Mouse (Mus musculus): ENCODE data around the gene 1500009C09Rik. TPM values are rescaled to one million over a fixed set of nuclear protein-coding genes. Genes with fewer than 3 reads are reported as not detected.

The 1500009C09Rik gene
- polyA plus RNA-seq, 1 experiment from 2014 or later = not detected

DNA sequence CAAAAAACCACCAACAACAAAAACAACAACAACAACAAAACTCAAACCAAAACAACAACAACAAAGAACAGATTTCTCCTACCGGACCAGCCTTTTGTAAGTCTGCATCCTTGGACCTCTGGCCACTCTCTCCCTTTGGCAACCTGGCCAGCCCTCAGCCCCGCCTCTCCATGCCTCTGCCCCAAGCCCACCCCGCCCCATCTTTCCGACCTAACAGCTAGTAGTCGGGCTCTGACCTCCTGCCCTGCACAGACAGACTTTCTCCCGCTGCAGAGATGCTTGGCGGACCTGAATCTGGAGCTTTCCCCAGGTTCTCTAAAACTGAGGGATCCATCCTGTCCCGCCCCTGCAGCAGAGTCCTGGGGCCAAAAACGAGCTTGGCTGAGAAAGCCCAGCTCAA is 34.2 kb upstream of the 1500009C09Rik start:
- H3K9ac ChIP-seq (ENCODE audit: low read depth, low read length) = no peak overlapping the region
- no peak overlapping the region for H3K4me2 ChIP-seq (ENCODE audit: low read length)
- WGBS = 51% methylated on average over 9 of the region's 9 CpGs
- no peak for TF ChIP-seq CTCF (IDR thresholded peaks at IDR 0.05; ENCODE audit: low read depth)
- DNase-seq (ENCODE audit: low spot score) (no peak), ATAC-seq (replicated peaks; ENCODE audit: low FRiP score, low read depth) (no peak)
- H3K4me3 ChIP-seq (replicated peaks; ENCODE audit: low read depth, low read length) = no peak overlapping the region
- H3K9me3 ChIP-seq (replicated peaks; ENCODE audit: low read length) = no peaks in the 10 kb centered on the region
- no peaks in the 10 kb centered on the region for H3K36me3 ChIP-seq (ENCODE audit: insufficient read depth, low read length)
- H3K4me1 ChIP-seq (replicated peaks; ENCODE audit: insufficient read depth, low read length) = no peaks in the 10 kb centered on the region
- H3K27ac ChIP-seq = no peak overlapping the region
- H3K27me3 ChIP-seq (ENCODE audit: insufficient read depth, low read length) = peaks cover 26% of the 10 kb centered on the region

DNA sequence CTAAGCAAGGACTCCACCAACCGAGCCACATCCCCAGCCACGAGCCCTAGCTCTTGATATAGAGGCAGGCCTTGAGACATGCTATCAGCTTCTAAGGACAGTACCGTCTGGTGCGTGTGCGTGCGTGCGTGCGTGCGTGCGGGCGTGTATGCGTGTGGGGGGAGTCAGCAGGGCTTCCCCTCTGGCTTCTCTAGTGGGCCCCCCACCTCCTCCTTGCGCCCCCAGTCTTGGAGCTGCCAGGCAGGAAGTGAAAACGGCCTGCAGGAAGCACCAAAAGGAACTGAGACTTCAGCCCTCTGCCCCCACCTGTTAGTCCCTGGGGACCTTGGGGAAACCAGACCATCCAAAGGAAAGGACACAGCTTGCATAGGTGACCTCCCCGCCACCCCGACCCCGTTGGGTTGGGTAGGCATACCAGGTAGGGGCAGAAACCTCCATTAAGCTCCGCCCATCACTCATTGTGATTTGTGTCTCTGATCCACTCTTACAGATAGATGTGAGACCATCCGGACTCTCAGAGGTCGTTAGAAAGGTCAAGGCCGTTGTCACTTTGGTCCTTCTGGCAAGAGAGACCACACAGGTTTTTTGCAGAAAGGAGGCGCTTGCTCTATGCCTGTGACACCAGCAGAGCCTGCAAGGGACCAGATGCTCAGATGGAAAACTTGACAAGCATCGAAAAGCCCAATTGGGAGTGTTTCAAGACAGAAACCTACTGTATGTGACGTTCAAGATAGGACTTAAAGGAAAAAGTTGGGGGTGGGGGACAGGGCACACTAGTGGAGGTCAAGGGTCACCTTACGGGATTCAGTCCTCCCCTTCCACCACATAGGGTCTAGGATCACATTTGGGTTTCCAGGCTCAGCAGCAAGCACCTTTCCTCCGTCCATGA is 33.2 kb upstream of the 1500009C09Rik start:
- Histone ChIP-seq H3K27ac (no peak overlapping the region), H3K4me3 (replicated peaks; ENCODE audit: low read depth, low read length) (no peak overlapping the region), H3K4me1 (replicated peaks; ENCODE audit: insufficient read depth, low read length) (peaks cover 1% of the 10 kb centered on the region; the same call in 1 of the 2 replicates), H3K4me2 (ENCODE audit: low read length) (no peak overlapping the region), H3K27me3 (ENCODE audit: insufficient read depth, low read length) (peaks cover 25% of the 10 kb centered on the region; the same call in 1 of the 2 replicates), H3K9me3 (replicated peaks; ENCODE audit: low read length) (no peaks in the 10 kb centered on the region), H3K36me3 (ENCODE audit: insufficient read depth, low read length) (no peaks in the 10 kb centered on the region), H3K9ac (ENCODE audit: low read depth, low read length) (no peak overlapping the region)
- DNase-seq (ENCODE audit: low spot score) (no peak), ATAC-seq (replicated peaks; ENCODE audit: low FRiP score, low read depth) (no peak)
- WGBS = 68% methylated on average over 26 of the region's 26 CpGs
- no peak for TF ChIP-seq CTCF (IDR thresholded peaks at IDR 0.05; ENCODE audit: low read depth)

DNA sequence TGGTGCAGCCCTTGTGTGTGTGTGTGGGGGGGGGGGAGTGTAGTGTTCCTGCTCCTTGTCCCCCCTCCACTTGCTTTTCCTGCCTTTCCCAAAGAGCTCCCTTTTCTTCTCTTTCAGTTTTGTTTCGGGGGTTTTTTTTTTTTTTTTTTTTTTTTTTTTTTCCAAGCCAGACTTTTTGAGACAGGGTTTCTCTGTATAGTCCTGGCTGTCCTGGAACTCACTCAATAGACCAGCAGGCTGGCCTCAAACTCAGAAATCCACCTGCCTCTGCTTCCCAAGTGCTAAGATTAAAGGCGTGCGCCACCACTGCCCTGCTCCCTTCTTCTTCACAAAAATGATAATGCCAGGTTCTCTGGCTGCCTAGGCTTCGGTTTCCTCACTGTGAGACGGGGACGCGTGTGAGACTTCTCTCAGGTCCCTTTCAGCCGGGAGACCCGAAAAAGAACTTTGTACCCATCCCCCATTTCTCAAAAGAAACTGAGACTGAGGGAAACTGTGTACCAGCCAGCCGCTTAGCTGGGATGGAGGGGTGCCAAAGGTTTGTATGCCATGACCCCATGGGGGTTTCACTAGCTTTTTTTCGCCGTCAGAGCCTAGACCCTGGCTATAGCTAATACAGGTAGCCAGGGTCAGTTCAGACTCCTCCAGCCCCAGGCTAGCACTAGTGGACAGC is 32.1 kb upstream of the 1500009C09Rik start:
- no peak for ATAC-seq (replicated peaks; ENCODE audit: low FRiP score, low read depth)
- Histone ChIP-seq H3K4me3 (replicated peaks; ENCODE audit: low read depth, low read length) (no peak overlapping the region), H3K36me3 (ENCODE audit: insufficient read depth, low read length) (no peaks in the 10 kb centered on the region), H3K9ac (ENCODE audit: low read depth, low read length) (no peak overlapping the region), H3K9me3 (replicated peaks; ENCODE audit: low read length) (no peaks in the 10 kb centered on the region), H3K27me3 (ENCODE audit: insufficient read depth, low read length) (peaks cover 24% of the 10 kb centered on the region; the same call in 1 of the 2 replicates), H3K4me1 (replicated peaks; ENCODE audit: insufficient read depth, low read length) (peaks cover 6% of the 10 kb centered on the region), H3K27ac (no peak overlapping the region), H3K4me2 (ENCODE audit: low read length) (no peak overlapping the region)
- DNase-seq (ENCODE audit: low spot score) = no peak
- no peak for TF ChIP-seq CTCF (IDR thresholded peaks at IDR 0.05; ENCODE audit: low read depth)
- WGBS = 74% methylated on average over 12 of the region's 12 CpGs

DNA sequence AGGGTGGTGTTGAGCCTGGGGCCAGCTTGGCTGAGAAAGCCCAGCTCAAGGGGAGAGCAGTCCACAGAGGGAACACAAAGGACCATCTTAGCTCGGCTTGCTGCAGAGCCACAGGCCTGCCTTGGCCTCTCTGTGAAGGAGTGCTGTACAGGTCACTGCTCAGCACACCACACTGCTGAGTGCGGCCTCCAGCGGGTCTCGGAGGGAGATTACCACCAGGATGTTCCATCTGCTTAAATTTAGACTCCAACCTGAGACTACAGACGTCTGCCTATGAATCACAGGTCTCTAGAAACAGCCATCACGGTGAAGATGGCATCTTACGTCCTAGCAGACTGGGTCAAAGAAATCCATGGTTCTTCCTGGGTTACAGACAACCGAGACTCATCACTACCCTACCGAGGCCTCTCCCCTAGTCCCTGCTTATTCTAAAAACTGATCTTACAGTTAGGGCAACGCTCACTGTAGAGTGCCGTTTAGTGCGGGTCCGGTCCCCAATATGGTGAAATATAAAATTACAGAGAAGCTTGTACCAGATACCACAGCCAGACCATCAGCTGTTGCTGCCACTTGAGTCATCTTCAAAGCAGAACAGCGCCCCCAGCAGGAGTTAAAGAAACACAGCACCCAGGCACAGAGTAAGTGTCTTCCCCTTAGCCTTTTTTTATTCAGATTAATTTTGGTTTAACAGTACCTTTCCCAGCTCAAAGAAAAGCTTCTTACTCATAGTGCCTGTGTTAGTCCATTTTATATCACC is 30.9 kb upstream of the 1500009C09Rik start:
- H3K9ac ChIP-seq (ENCODE audit: low read depth, low read length) = no peak overlapping the region
- H3K9me3 ChIP-seq (replicated peaks; ENCODE audit: low read length) = no peaks in the 10 kb centered on the region
- H3K27me3 ChIP-seq (ENCODE audit: insufficient read depth, low read length) = peaks cover 14% of the 10 kb centered on the region; the same call in 1 of the 2 replicates
- no peaks in the 10 kb centered on the region for H3K36me3 ChIP-seq (ENCODE audit: insufficient read depth, low read length)
- peaks cover 6% of the 10 kb centered on the region for H3K4me1 ChIP-seq (replicated peaks; ENCODE audit: insufficient read depth, low read length)
- H3K27ac ChIP-seq = no peak overlapping the region
- ATAC-seq (replicated peaks; ENCODE audit: low FRiP score, low read depth) (no peak), DNase-seq (ENCODE audit: low spot score) (no peak)
- H3K4me2 ChIP-seq (ENCODE audit: low read length) = no peak overlapping the region
- H3K4me3 ChIP-seq (replicated peaks; ENCODE audit: low read depth, low read length) = no peak overlapping the region
- WGBS = 60% methylated on average over 14 of the region's 14 CpGs
- TF ChIP-seq CTCF (IDR thresholded peaks at IDR 0.05; ENCODE audit: low read depth) = peak; percentile 26; the same call in 1 of the 2 replicates

DNA sequence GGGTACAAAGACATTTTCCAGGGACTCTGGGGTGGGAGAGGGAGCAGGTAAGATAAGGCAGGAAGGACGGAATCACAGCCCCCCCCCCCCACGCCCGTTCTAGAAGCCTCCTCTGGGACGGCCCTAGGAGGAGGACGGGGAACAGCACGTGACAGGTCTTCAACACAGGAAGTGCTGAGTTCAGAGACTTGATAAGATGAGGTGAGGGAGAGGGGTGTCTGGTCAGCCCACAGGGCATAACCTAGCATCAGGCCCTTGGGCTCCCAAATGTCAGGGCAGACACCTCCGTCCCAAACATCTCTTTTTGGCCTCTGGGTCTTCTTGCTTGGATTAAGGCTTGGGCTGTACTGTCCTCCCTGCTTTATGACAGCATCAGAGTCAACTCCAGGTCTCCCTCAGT is 28.9 kb upstream of the 1500009C09Rik start:
- H3K4me1 ChIP-seq (replicated peaks; ENCODE audit: insufficient read depth, low read length) = peaks cover 6% of the 10 kb centered on the region
- no peak for ATAC-seq (replicated peaks; ENCODE audit: low FRiP score, low read depth)
- peaks cover 14% of the 10 kb centered on the region; the same call in 1 of the 2 replicates for H3K27me3 ChIP-seq (ENCODE audit: insufficient read depth, low read length)
- TF ChIP-seq CTCF (IDR thresholded peaks at IDR 0.05; ENCODE audit: low read depth) = no peak
- H3K4me3 ChIP-seq (replicated peaks; ENCODE audit: low read depth, low read length) = no peak overlapping the region
- H3K9me3 ChIP-seq (replicated peaks; ENCODE audit: low read length) = no peaks in the 10 kb centered on the region
- no peak overlapping the region for H3K4me2 ChIP-seq (ENCODE audit: low read length)
- no peak overlapping the region for H3K9ac ChIP-seq (ENCODE audit: low read depth, low read length)
- H3K36me3 ChIP-seq (ENCODE audit: insufficient read depth, low read length) = no peaks in the 10 kb centered on the region
- 34% methylated on average over 7 of the region's 7 CpGs for WGBS
- DNase-seq (ENCODE audit: low spot score) = no peak
- no peak overlapping the region for H3K27ac ChIP-seq
